Mouse (Mus musculus): ENCODE data around the gene Ncstn.

Ncstn gene

GRCm38 (mm10) chr1:172082101-172082898 lies at the start of gene Ncstn, which contains the start of gene Copa:
TSS of gene Ncstn (minus strand) at chr1:172082795.
TSS of gene Copa (plus strand) at chr1:172082529.
- DNase-seq: peak; percentile 98

GRCm38 (mm10) chr1:172132319-172132718 lies 49.7 kb upstream of the Ncstn start:
- no peak for DNase-seq

GRCm38 (mm10) chr1:172129780-172130179 lies 47.2 kb upstream of the Ncstn start:
- DNase-seq: no peak

GRCm38 (mm10) chr1:172129108-172129507 lies 46.5 kb upstream of the Ncstn start:
- DNase-seq: peak; percentile 33

GRCm38 (mm10) chr1:172128563-172128962 lies 46.0 kb upstream of the Ncstn start:
- DNase-seq: no peak

GRCm38 (mm10) chr1:172127487-172127886 lies 44.9 kb upstream of the Ncstn start:
- no peak for DNase-seq

- peak; percentile 96 for DNase-seq
These were observed 44.1 kb upstream of the Ncstn start, which contains the start of gene Pex19 for GRCm38 (mm10) chr1:172126376-172127347. TSS of gene Pex19 (plus strand) at chr1:172126755.

- DNase-seq: no peak
These were observed 42.0 kb upstream of the Ncstn start for GRCm38 (mm10) chr1:172124572-172124971.

- DNase-seq: no peak
These were observed 40.1 kb upstream of the Ncstn start for GRCm38 (mm10) chr1:172122671-172123070.

- peak; percentile 80 for DNase-seq
These were observed 37.1 kb upstream of the Ncstn start for GRCm38 (mm10) chr1:172119720-172120119.

GRCm38 (mm10) chr1:172119100-172119499 lies 36.5 kb upstream of the Ncstn start:
- no peak for DNase-seq

GRCm38 (mm10) chr1:172116948-172117347 lies 34.4 kb upstream of the Ncstn start:
- DNase-seq: no peak

GRCm38 (mm10) chr1:172107777-172108477 lies 25.3 kb upstream of the Ncstn start:
- no peak for DNase-seq

- DNase-seq: peak; percentile 17
These were observed 22.5 kb upstream of the Ncstn start for GRCm38 (mm10) chr1:172105101-172105500.

- DNase-seq: no peak
These were observed 21.0 kb upstream of the Ncstn start for GRCm38 (mm10) chr1:172103619-172104018.

GRCm38 (mm10) chr1:172099325-172100033 lies 16.9 kb upstream of the Ncstn start:
- DNase-seq: no peak

- peak; percentile 30 for DNase-seq
These were observed 12.6 kb upstream of the Ncstn start for GRCm38 (mm10) chr1:172095202-172095601.

- DNase-seq: no peak
These were observed 11.7 kb upstream of the Ncstn start for GRCm38 (mm10) chr1:172094295-172094694.

- DNase-seq: no peak
These were observed 10.9 kb upstream of the Ncstn start for GRCm38 (mm10) chr1:172093522-172093921.

- no peak for DNase-seq
These were observed 377 bp upstream of the Ncstn start for GRCm38 (mm10) chr1:172082899-172083445.

- DNase-seq: no peak
These were observed 4.6 kb downstream of the Ncstn start for GRCm38 (mm10) chr1:172077981-172078380.

- no peak for DNase-seq
These were observed 10.0 kb downstream of the Ncstn start for GRCm38 (mm10) chr1:172072604-172073003.
